In genomic region chrX:68821059-68821458, GRCm38 (mm10) we compare ENCODE assay signal across 8 mouse cellular contexts. TPM values are rescaled to one million over a fixed set of nuclear protein-coding genes. Genes with fewer than 3 reads are reported as not detected.
DNase-seq lines count a peak whose midpoint lies in the region; ATAC-seq and TF ChIP-seq lines count a peak whose summit lies in the region.
"Not testable (repeated sequence)": the region's sequence is repeated elsewhere in the genome, so short reads cannot be mapped to it uniquely, and the experiment has no call there.

Gm14698 (plus strand) TSS chrX:68821093.

- not testable (repeated sequence) for H3K27ac ChIP-seq in embryonic facial prominence, embryonic 13.5 days; hindbrain, embryonic 14.5 days; layer of hippocampus, adult 2 months; lung, embryonic 16.5 days (ENCODE audit: low read length); neural tube, embryonic 13.5 days (replicated peaks)

- not testable (repeated sequence) for ATAC-seq in embryonic facial prominence, embryonic 13.5 days (ENCODE audit: insufficient number of reproducible peaks, insufficient read depth, low FRiP score, low TSS enrichment, low read depth)
- peak; percentile 89 for ATAC-seq in hindbrain, embryonic 14.5 days (ENCODE audit: low FRiP score)
- peak; percentile 84 for ATAC-seq in lung, embryonic 16.5 days (ENCODE audit: low read depth)
- peak; percentile 89 for ATAC-seq in neural tube, embryonic 13.5 days (ENCODE audit: low read depth)

- peak within 1 kb of the TSS; percentile 35 for H3K4me3 ChIP-seq in embryonic facial prominence, embryonic 13.5 days
- H3K4me3 ChIP-seq in hindbrain, embryonic 14.5 days (replicated peaks; ENCODE audit: low read length) = peak within 1 kb of the TSS; percentile 25
- peak within 1 kb of the TSS; percentile 46 for H3K4me3 ChIP-seq in layer of hippocampus, adult 2 months
- peak within 1 kb of the TSS; percentile 37 for H3K4me3 ChIP-seq in lung, embryonic 16.5 days (ENCODE audit: low read length)
- peak within 1 kb of the TSS; percentile 31 for H3K4me3 ChIP-seq in neural tube, embryonic 13.5 days

- not testable (repeated sequence) for TF ChIP-seq CTCF in layer of hippocampus, adult 2 months (conservative IDR thresholded peaks at IDR 0.05)

- H3K9ac ChIP-seq in embryonic facial prominence, embryonic 13.5 days = peak within 1 kb of the TSS; percentile 51; the same call in 1 of the 2 replicates
- peak within 1 kb of the TSS; percentile 34; the same call in 1 of the 2 replicates for H3K9ac ChIP-seq in hindbrain, embryonic 14.5 days
- peak within 1 kb of the TSS; percentile 32; the same call in 1 of the 2 replicates for H3K9ac ChIP-seq in lung, embryonic 16.5 days (ENCODE audit: low read length)
- peak within 1 kb of the TSS; percentile 45; the same call in 1 of the 2 replicates for H3K9ac ChIP-seq in neural tube, embryonic 13.5 days

- not testable (repeated sequence) for H3K27me3 ChIP-seq in embryonic facial prominence, embryonic 13.5 days; hindbrain, embryonic 14.5 days (ENCODE audit: control insufficient read depth, insufficient read depth, low read length); lung, embryonic 16.5 days (ENCODE audit: control insufficient read depth, insufficient read depth, low read depth, low read length); neural tube, embryonic 13.5 days

- 23% methylated on average over 36 of the region's 36 CpGs for WGBS in embryonic facial prominence, embryonic 13.5 days
- WGBS in hindbrain, embryonic 14.5 days = 10% methylated on average over 15 of the region's 36 CpGs
- WGBS in lung, embryonic 16.5 days = 37% methylated on average over 19 of the region's 36 CpGs
- WGBS in neural tube, embryonic 13.5 days = 21% methylated on average over 24 of the region's 36 CpGs

- not testable (repeated sequence) for H3K9me3 ChIP-seq in embryonic facial prominence, embryonic 13.5 days; hindbrain, embryonic 14.5 days (ENCODE audit: control insufficient read depth, low read length); lung, embryonic 16.5 days (ENCODE audit: control insufficient read depth, low read length); neural tube, embryonic 13.5 days

- peak; percentile 1 for DNase-seq in brain, adult 2 months (ENCODE audit: low read depth, low spot score)
- peak; percentile 84 for DNase-seq in heart, adult 11 months
- not testable (repeated sequence) for DNase-seq in hindbrain, embryonic 14.5 days (ENCODE audit: low spot score); layer of hippocampus, adult 2 months (ENCODE audit: low spot score in 2 of 2)
- DNase-seq in thymus, postnatal 4 days = peak; percentile 6

- not testable (repeated sequence) for H3K36me3 ChIP-seq in embryonic facial prominence, embryonic 13.5 days; hindbrain, embryonic 14.5 days (replicated peaks; ENCODE audit: control insufficient read depth, insufficient read depth); lung, embryonic 16.5 days (ENCODE audit: control insufficient read depth, insufficient read depth, low read length); neural tube, embryonic 13.5 days

- H3K4me2 ChIP-seq in embryonic facial prominence, embryonic 13.5 days = peak within 1 kb of the TSS; percentile 50
- H3K4me2 ChIP-seq in hindbrain, embryonic 14.5 days (replicated peaks) = peak within 1 kb of the TSS; percentile 47
- peak within 1 kb of the TSS; percentile 43 for H3K4me2 ChIP-seq in lung, embryonic 16.5 days (ENCODE audit: low read depth, low read length)
- peak within 1 kb of the TSS; percentile 50 for H3K4me2 ChIP-seq in neural tube, embryonic 13.5 days

- not testable (repeated sequence) for H3K4me1 ChIP-seq in embryonic facial prominence, embryonic 13.5 days; hindbrain, embryonic 14.5 days (replicated peaks; ENCODE audit: control insufficient read depth, insufficient read depth, low read length); lung, embryonic 16.5 days (replicated peaks; ENCODE audit: control insufficient read depth, insufficient read depth, low read length); neural tube, embryonic 13.5 days (replicated peaks)

RNA-seq across cellular contexts. Expression of gene Gm14698, which starts in this region (rescaled TPM):
- 2.9 and 8.3 TPM in 2 replicates for polyA plus RNA-seq in embryonic facial prominence, embryonic 13.5 days (2015; fragmentation: Nextera tagmentation; extraction: Ambion mirVana)
- polyA plus RNA-seq in hindbrain, embryonic 14.5 days (2014; fragmentation: Nextera tagmentation; extraction: Ambion mirVana) = 3.8 and 4.2 TPM in 2 replicates
- 1 to 10 TPM; 1.0 to 1.2 TPM for total RNA-seq in layer of hippocampus, adult 2 months (2021)
- polyA plus RNA-seq in lung, embryonic 16.5 days (2015; fragmentation: Nextera tagmentation; extraction: Ambion mirVana) = 4.4 and 5.3 TPM in 2 replicates
- 3.7 and 4.6 TPM in 2 replicates for polyA plus RNA-seq in neural tube, embryonic 13.5 days (2015; fragmentation: Nextera tagmentation; extraction: Ambion mirVana)
